Comparison of ENCODE assay signal across 7 mouse cellular contexts in the genomic region with DNA sequence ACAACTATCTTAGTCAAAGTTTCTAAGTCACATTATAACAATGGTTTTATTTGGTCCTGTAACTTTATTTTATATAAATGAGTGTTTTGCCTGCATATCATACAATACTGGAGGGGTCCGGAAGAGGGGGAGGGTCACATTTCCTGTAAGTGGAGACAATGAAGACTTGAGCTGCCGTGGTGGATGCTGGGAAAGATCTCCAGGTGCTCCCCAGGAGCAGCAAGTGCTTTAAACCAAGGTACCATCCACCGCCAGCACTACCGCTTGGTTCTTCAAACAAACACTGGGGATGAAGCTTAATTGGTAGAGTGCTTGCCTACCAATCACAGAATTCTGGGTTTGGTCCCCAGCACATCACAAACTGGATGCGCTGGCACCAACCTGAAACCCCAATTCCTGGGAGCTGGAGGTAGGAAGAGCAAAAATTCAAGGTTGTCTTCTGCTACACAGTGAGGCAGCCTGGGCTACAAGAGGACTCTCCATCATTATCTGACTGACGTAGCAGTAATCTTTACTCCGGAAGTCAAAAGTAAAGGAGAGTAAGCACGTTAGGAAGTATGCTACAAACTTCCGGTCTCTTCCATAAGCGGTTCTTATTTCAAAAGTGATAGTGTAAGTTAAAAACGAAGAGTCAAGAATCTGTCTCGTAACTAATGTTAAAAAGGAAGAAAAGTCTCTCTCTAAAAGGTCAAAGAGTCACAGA. TPM values are rescaled to one million over a fixed set of nuclear protein-coding genes. Genes with fewer than 3 reads are reported as not detected.
A peak's percentile ranks its signal among the peaks of the same experiment; 100 is the strongest.
DNase-seq lines count a peak whose midpoint lies in the region; ATAC-seq and TF ChIP-seq lines count a peak whose summit lies in the region.

No protein-coding gene starts in this region.

- H3K4me3 ChIP-seq in kidney, postnatal 0 days (replicated peaks; ENCODE audit: low read depth, low read length): no peak overlapping the region
- no peak overlapping the region for H3K4me3 ChIP-seq in embryonic facial prominence, embryonic 15.5 days (replicated peaks)
- H3K4me3 ChIP-seq in stomach, embryonic 15.5 days (replicated peaks): no peak overlapping the region

- H3K9ac ChIP-seq in kidney, postnatal 0 days (ENCODE audit: low read depth, low read length): no peak overlapping the region
- no peak overlapping the region for H3K9ac ChIP-seq in embryonic facial prominence, embryonic 15.5 days
- no peak overlapping the region for H3K9ac ChIP-seq in stomach, embryonic 15.5 days

- peaks cover 25% of the 10 kb centered on the region for H3K4me1 ChIP-seq in kidney, postnatal 0 days (replicated peaks; ENCODE audit: insufficient read depth, low read length)
- H3K4me1 ChIP-seq in embryonic facial prominence, embryonic 15.5 days: peaks cover 28% of the 10 kb centered on the region
- peaks cover 31% of the 10 kb centered on the region for H3K4me1 ChIP-seq in stomach, embryonic 15.5 days

- 59% methylated on average over 12 of the region's 12 CpGs for WGBS in kidney, postnatal 0 days
- WGBS in embryonic facial prominence, embryonic 15.5 days: 58% methylated on average over 12 of the region's 12 CpGs
- WGBS in stomach, embryonic 15.5 days: 50% methylated on average over 12 of the region's 12 CpGs

- no peaks in the 10 kb centered on the region for H3K36me3 ChIP-seq in kidney, postnatal 0 days (ENCODE audit: insufficient read depth, low read length)
- no peaks in the 10 kb centered on the region for H3K36me3 ChIP-seq in embryonic facial prominence, embryonic 15.5 days
- no peaks in the 10 kb centered on the region for H3K36me3 ChIP-seq in stomach, embryonic 15.5 days

- no peaks in the 10 kb centered on the region for H3K9me3 ChIP-seq in kidney, postnatal 0 days (replicated peaks; ENCODE audit: low read length)
- no peaks in the 10 kb centered on the region for H3K9me3 ChIP-seq in embryonic facial prominence, embryonic 15.5 days (replicated peaks)
- H3K9me3 ChIP-seq in stomach, embryonic 15.5 days: no peaks in the 10 kb centered on the region

- no peak for TF ChIP-seq CTCF in kidney, postnatal 0 days (IDR thresholded peaks at IDR 0.05; ENCODE audit: low read depth)

- no peak for DNase-seq in kidney, postnatal 0 days (ENCODE audit: low spot score)
- no peak for DNase-seq in kidney, adult 11 months
- DNase-seq in R1 (ENCODE audit: low read depth, low spot score): peak; percentile 79
- DNase-seq in cerebellum, postnatal 10 days: no peak
- DNase-seq in cerebellum, adult 18-20 months: no peak

- peak overlapping the region; percentile 57 for H3K27ac ChIP-seq in kidney, postnatal 0 days
- H3K27ac ChIP-seq in embryonic facial prominence, embryonic 15.5 days (replicated peaks): no peak overlapping the region
- H3K27ac ChIP-seq in stomach, embryonic 15.5 days: peak overlapping the region; percentile 55; the same call in 1 of the 2 replicates

- no peak for ATAC-seq in kidney, postnatal 0 days (replicated peaks; ENCODE audit: low FRiP score, low read depth)
- no peak for ATAC-seq in embryonic facial prominence, embryonic 15.5 days (ENCODE audit: insufficient number of reproducible peaks, low FRiP score, low TSS enrichment, low read depth)
- no peak for ATAC-seq in stomach, embryonic 15.5 days (ENCODE audit: insufficient read depth, low FRiP score, low read depth)

- H3K4me2 ChIP-seq in kidney, postnatal 0 days (ENCODE audit: low read length): peak overlapping the region; percentile 87; the same call in 1 of the 2 replicates
- peak overlapping the region; percentile 90; the same call in 1 of the 2 replicates for H3K4me2 ChIP-seq in embryonic facial prominence, embryonic 15.5 days (replicated peaks)
- H3K4me2 ChIP-seq in stomach, embryonic 15.5 days: peak overlapping the region; percentile 84

- no peaks in the 10 kb centered on the region for H3K27me3 ChIP-seq in kidney, postnatal 0 days (ENCODE audit: insufficient read depth, low read length)
- peaks cover 16% of the 10 kb centered on the region for H3K27me3 ChIP-seq in embryonic facial prominence, embryonic 15.5 days
- H3K27me3 ChIP-seq in stomach, embryonic 15.5 days (replicated peaks): no peaks in the 10 kb centered on the region

RNA-seq across cellular contexts. Expression of gene Ezr, which starts 4.8 kb away (rescaled TPM):
- polyA plus RNA-seq in kidney, postnatal 0 days (2015; fragmentation: Nextera tagmentation; extraction: Ambion mirVana): 281 and 313 TPM in 2 replicates
- 80.3 and 96.0 TPM in 2 replicates for polyA plus RNA-seq in embryonic facial prominence, embryonic 15.5 days (2015; fragmentation: Nextera tagmentation; extraction: Ambion mirVana)
- 223 and 228 TPM in 2 replicates for polyA plus RNA-seq in stomach, embryonic 15.5 days (2015; fragmentation: Nextera tagmentation; extraction: Ambion mirVana)
